17 mouse cellular contexts compared by ENCODE assay signal in genomic region chr3:55378591-55378990, GRCm38 (mm10).
"Had no signal": no experiment of that assay in that cellular context is flagged by ENCODE, and none has a peak within 500 bp of the region (broad histone marks: within the 10 kb centered on the region; RNA-seq: fewer than 3 reads in every experiment).

No protein-coding gene starts in this region.

- H3K27ac ChIP-seq: neural tube, embryonic 12.5 days; neural tube, embryonic 13.5 days; neural tube, embryonic 15.5 days; stomach, embryonic 15.5 days; stomach, postnatal 0 days had no signal

- DNase-seq: retina, postnatal 1 day; right cerebral cortex, adult 18-20 months; right cerebral cortex, postnatal 14 days; right cerebral cortex, postnatal 25 days; right cerebral cortex, postnatal 4 days; spleen, adult 18-20 months; thymus, adult 18-20 months; thymus, adult 2 months; thymus, postnatal 14 days; thymus, postnatal 25 days; thymus, postnatal 36 days; thymus, postnatal 4 days had no signal

- H3K4me3 ChIP-seq: neural tube, embryonic 12.5 days; neural tube, embryonic 13.5 days; neural tube, embryonic 15.5 days; stomach, embryonic 15.5 days had no signal
